Mouse (Mus musculus): ENCODE measurements around the gene Tacr3.

- TF ChIP-seq CTCF (IDR thresholded peaks at IDR 0.05; ENCODE audit: low read depth) (no peak), EP300 (IDR thresholded peaks at IDR 0.05; ENCODE audit: low read depth) (no peak)
Observed at GRCm38 (mm10) chr3:134935461-134935860, 106.7 kb downstream of the Tacr3 start.
